Mouse (Mus musculus) stomach, embryonic 14.5 days (tissue): Measurements from ENCODE around the gene H2al1a. TPM values are rescaled to one million over a fixed set of nuclear protein-coding genes. Genes with fewer than 3 reads are reported as not detected.

Experiments used
- polyA plus RNA-seq: library from polyadenylated mRNA; unstranded; fragments of >200 nt; fragmentation: Nextera tagmentation; extraction: Ambion mirVana; gene quantifications from 2 replicates; pipeline ENCODE4 v1.2.1, GENCODE M21; 2014

Gene H2al1a
- polyA plus RNA-seq, 1 experiment from 2014 or later, result not detected

Other genes with a start within 250 kb of the H2al1a start
- not detected in 2 replicates for gene H2al1b, start 3.2 kb downstream of the H2al1a start, polyA plus RNA-seq
- gene H2al1c, start 6.4 kb downstream of the H2al1a start, polyA plus RNA-seq, result not detected in 2 replicates
- not detected in 2 replicates for gene H2al1d, start 9.6 kb downstream of the H2al1a start, polyA plus RNA-seq
- not detected in 2 replicates for gene H2al1e, start 12.7 kb downstream of the H2al1a start, polyA plus RNA-seq
- gene H2al1f, start 15.9 kb downstream of the H2al1a start, polyA plus RNA-seq, result not detected in 2 replicates
- gene H2al1g, start 19.0 kb downstream of the H2al1a start, polyA plus RNA-seq, result not detected in 2 replicates
- not detected in 2 replicates for gene H2al1h, start 22.2 kb downstream of the H2al1a start, polyA plus RNA-seq
- gene H2al1i, start 25.4 kb downstream of the H2al1a start, polyA plus RNA-seq, result not detected in 2 replicates
- gene H2al1j, start 28.6 kb downstream of the H2al1a start, polyA plus RNA-seq, result not detected in 2 replicates